ENCODE assay signal across 8 mouse cellular contexts in the genomic region with DNA sequence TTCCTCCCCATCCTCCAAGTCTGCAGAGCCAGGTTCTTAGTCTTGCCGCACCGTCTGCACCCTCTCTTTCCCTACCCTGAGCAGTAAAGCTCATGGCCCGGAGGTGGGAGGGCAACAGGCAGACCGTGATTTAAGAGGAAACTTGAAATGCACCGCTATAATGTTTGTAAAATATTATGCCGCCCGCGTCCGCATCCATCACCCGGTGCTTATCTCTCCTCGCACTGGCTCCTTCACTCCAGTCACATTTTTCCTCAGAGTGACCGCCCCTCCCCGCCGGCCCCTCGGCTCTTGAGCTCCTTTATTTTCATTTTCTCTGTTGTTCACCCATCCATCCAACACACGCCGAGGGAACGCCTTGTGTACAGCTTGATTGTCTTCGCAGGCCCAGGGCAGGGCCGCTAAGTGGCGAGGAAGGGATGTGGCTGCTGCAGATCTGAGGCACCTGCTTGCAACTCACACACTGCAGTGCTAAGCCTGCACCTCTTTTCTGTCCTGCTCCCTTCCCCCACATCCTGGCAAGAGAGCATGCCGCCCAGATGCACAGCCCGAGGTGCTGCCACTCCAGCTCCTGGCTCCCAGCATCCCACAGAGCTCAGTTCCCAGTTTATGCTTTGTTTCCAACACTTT.
DNase-seq lines count a peak whose midpoint lies in the region; ATAC-seq lines count a peak whose summit lies in the region.

No protein-coding gene starts in this region.

- no peak for DNase-seq in heart, postnatal 10 days
- DNase-seq in CD4-positive helper T cell, adult 2 months (ENCODE audit: low read depth, low spot score), result peak; percentile 57
- no peak for DNase-seq in left cerebral cortex, adult 18-20 months (ENCODE audit: low spot score in 2 of 2)
- DNase-seq in adrenal gland, postnatal 25 days, result no peak

- H3K36me3 ChIP-seq in heart, embryonic 12.5 days, result no peaks in the 10 kb centered on the region
- no peaks in the 10 kb centered on the region for H3K36me3 ChIP-seq in forebrain, embryonic 15.5 days
- no peaks in the 10 kb centered on the region for H3K36me3 ChIP-seq in midbrain, embryonic 16.5 days (ENCODE audit: control insufficient read depth, insufficient read depth, low read length)

- WGBS in heart, embryonic 12.5 days, result 46% methylated on average over 23 of the region's 23 CpGs
- WGBS in forebrain, embryonic 15.5 days, result 22% methylated on average over 23 of the region's 23 CpGs
- WGBS in midbrain, embryonic 16.5 days, result 20% methylated on average over 23 of the region's 23 CpGs

- intact Hi-C loops in heart, postnatal 10 days (cut with DNase I), result no loop called here

- ATAC-seq in heart, embryonic 12.5 days (ENCODE audit: insufficient number of reproducible peaks, low FRiP score), result no peak
- peak; percentile 77 for ATAC-seq in forebrain, embryonic 15.5 days (replicated peaks)
- ATAC-seq in midbrain, embryonic 16.5 days, result peak; percentile 59
- ATAC-seq in megakaryocyte progenitor cell, adult 5-6 weeks (replicated peaks; ENCODE audit: poor library complexity), result no peak

- no peak overlapping the region for H3K27ac ChIP-seq in heart, embryonic 12.5 days (ENCODE audit: poor library complexity, severe bottlenecking)
- H3K27ac ChIP-seq in forebrain, embryonic 15.5 days (replicated peaks), result 0 out of 2 replicates have a peak overlapping the region, but pooled peaks have one; percentile 1
- peak overlapping the region; percentile 26; the same call in 1 of the 2 replicates for H3K27ac ChIP-seq in midbrain, embryonic 16.5 days (ENCODE audit: low read length)

- peaks cover 8% of the 10 kb centered on the region for H3K4me1 ChIP-seq in heart, embryonic 12.5 days (replicated peaks)
- H3K4me1 ChIP-seq in forebrain, embryonic 15.5 days, result peaks cover 11% of the 10 kb centered on the region
- peaks cover 10% of the 10 kb centered on the region for H3K4me1 ChIP-seq in midbrain, embryonic 16.5 days (ENCODE audit: control insufficient read depth, insufficient read depth, low read length)

- no peaks in the 10 kb centered on the region for H3K27me3 ChIP-seq in heart, embryonic 12.5 days (replicated peaks)
- no peaks in the 10 kb centered on the region for H3K27me3 ChIP-seq in forebrain, embryonic 15.5 days
- H3K27me3 ChIP-seq in midbrain, embryonic 16.5 days (ENCODE audit: control insufficient read depth, insufficient read depth, low read depth, low read length), result no peaks in the 10 kb centered on the region

- 0 out of 2 replicates have a peak overlapping the region, but pooled peaks have one; percentile 4 for H3K4me3 ChIP-seq in heart, embryonic 12.5 days
- peak overlapping the region; percentile 2; the same call in 1 of the 2 replicates for H3K4me3 ChIP-seq in forebrain, embryonic 15.5 days
- H3K4me3 ChIP-seq in midbrain, embryonic 16.5 days (ENCODE audit: low read depth, low read length), result no peak overlapping the region

- H3K9me3 ChIP-seq in heart, embryonic 12.5 days (replicated peaks), result no peaks in the 10 kb centered on the region
- no peaks in the 10 kb centered on the region for H3K9me3 ChIP-seq in forebrain, embryonic 15.5 days
- H3K9me3 ChIP-seq in midbrain, embryonic 16.5 days (replicated peaks; ENCODE audit: control insufficient read depth, low read length, poor library complexity, severe bottlenecking), result no peaks in the 10 kb centered on the region

- no peak overlapping the region for H3K9ac ChIP-seq in heart, embryonic 12.5 days
- 0 out of 2 replicates have a peak overlapping the region, but pooled peaks have one; percentile 2 for H3K9ac ChIP-seq in forebrain, embryonic 15.5 days (replicated peaks)
- peak overlapping the region; percentile 52; the same call in 1 of the 2 replicates for H3K9ac ChIP-seq in midbrain, embryonic 16.5 days (ENCODE audit: low read depth, low read length)

- H3K4me2 ChIP-seq in heart, embryonic 12.5 days, result peak overlapping the region; percentile 58
- H3K4me2 ChIP-seq in forebrain, embryonic 15.5 days (replicated peaks), result peak overlapping the region; percentile 39
- H3K4me2 ChIP-seq in midbrain, embryonic 16.5 days (ENCODE audit: low read length), result peak overlapping the region; percentile 50

Comparison
In these comparisons a context has a peak if more than half of its experiments do, and no peak if none do; other contexts are left out.
1. ATAC-seq: peak in forebrain, embryonic 15.5 days (single experiment) and midbrain, embryonic 16.5 days (single experiment); none in heart, embryonic 12.5 days (single experiment) and megakaryocyte progenitor cell, adult 5-6 weeks (single experiment).
2. Peak in every context shown above with its lines, with median percentiles within 50 percentile points of each other: H3K4me2 ChIP-seq.